Mouse (Mus musculus): ENCODE data around the gene Zscan22. TPM values are rescaled to one million over a fixed set of nuclear protein-coding genes. Genes with fewer than 3 reads are reported as not detected.
"Not testable (repeated sequence)": the region's sequence is repeated elsewhere in the genome, so short reads cannot be mapped to it uniquely, and the experiment has no call there.

Zscan22 gene
- total RNA-seq, 2 experiments from 2014 or later = 13.9 to 17.7 TPM

- DNase-seq (ENCODE audit: low spot score in 2 of 2) = peak; percentile 73 to 84
- peak overlapping the region; percentile 67 for H3K4me3 ChIP-seq
- peak; percentile 84 for TF ChIP-seq CTCF (conservative IDR thresholded peaks at IDR 0.05)
- H3K27ac ChIP-seq = peak overlapping the region; percentile 97
These were observed 11.9 kb downstream of the Zscan22 start for GRCm38 (mm10) chr7:12909498-12909962.

GRCm38 (mm10) chr7:12910181-12910668, 12.6 kb downstream of the Zscan22 start:
- H3K27ac ChIP-seq = peak overlapping the region; percentile 97
- DNase-seq (ENCODE audit: low spot score in 2 of 2) = peak; percentile 50 to 57
- no peak for TF ChIP-seq CTCF (conservative IDR thresholded peaks at IDR 0.05)
- peak overlapping the region; percentile 67 for H3K4me3 ChIP-seq

- peak; percentile 78 for TF ChIP-seq CTCF (conservative IDR thresholded peaks at IDR 0.05)
- H3K4me3 ChIP-seq = no peak overlapping the region
- no peak overlapping the region for H3K27ac ChIP-seq
- no peak for DNase-seq (ENCODE audit: low spot score in 2 of 2)
These were observed 15.9 kb downstream of the Zscan22 start for GRCm38 (mm10) chr7:12913556-12913955.

GRCm38 (mm10) chr7:12920495-12920894, 22.9 kb downstream of the Zscan22 start:
- H3K27ac ChIP-seq; H3K4me3 ChIP-seq; DNase-seq (ENCODE audit: low spot score in 2 of 2): not testable (repeated sequence)

- DNase-seq (ENCODE audit: low spot score in 2 of 2) = no peak
- Histone ChIP-seq H3K4me3 (peak overlapping the region; percentile 100), H3K27ac (peak overlapping the region; percentile 99)
- no peak for TF ChIP-seq CTCF (conservative IDR thresholded peaks at IDR 0.05)
These were observed 23.7 kb downstream of the Zscan22 start for GRCm38 (mm10) chr7:12921318-12921704.

GRCm38 (mm10) chr7:12921705-12922465, 24.3 kb downstream of the Zscan22 start, which contains the start of gene Rps5:
Gene Rps5, plus strand, starts transcription at chr7:12922290.
- Histone ChIP-seq H3K27ac (peak within 1 kb of the TSS; percentile 99), H3K4me3 (peak within 1 kb of the TSS; percentile 100)
- TF ChIP-seq CTCF (conservative IDR thresholded peaks at IDR 0.05) = peak; percentile 95
- peak; percentile 98 to 99 for DNase-seq (ENCODE audit: low spot score in 2 of 2)

GRCm38 (mm10) chr7:12922729-12923128, 25.1 kb downstream of the Zscan22 start:
- no peak for TF ChIP-seq CTCF (conservative IDR thresholded peaks at IDR 0.05)
- H3K4me3 ChIP-seq = peak overlapping the region; percentile 100
- H3K27ac ChIP-seq = peak overlapping the region; percentile 80
- DNase-seq (ENCODE audit: low spot score in 2 of 2) = no peak

- TF ChIP-seq CTCF (conservative IDR thresholded peaks at IDR 0.05) = no peak
- no peak for DNase-seq (ENCODE audit: low spot score in 2 of 2)
- H3K4me3 ChIP-seq = no peak overlapping the region
- no peak overlapping the region for H3K27ac ChIP-seq
These were observed 28.7 kb downstream of the Zscan22 start for GRCm38 (mm10) chr7:12926316-12926715.

GRCm38 (mm10) chr7:12927191-12927680, 29.6 kb downstream of the Zscan22 start, which contains the start of gene Rnf225:
Gene Rnf225, plus strand, starts transcription at chr7:12927416.
- Histone ChIP-seq H3K27ac (peak within 1 kb of the TSS; percentile 43; the same call in 1 of the 2 replicates), H3K4me3 (peak within 1 kb of the TSS; percentile 49)
- no peak for TF ChIP-seq CTCF (conservative IDR thresholded peaks at IDR 0.05)
- DNase-seq (ENCODE audit: low spot score in 2 of 2) = no peak

GRCm38 (mm10) chr7:12927693-12928589, 30.3 kb downstream of the Zscan22 start:
- no peak for TF ChIP-seq CTCF (conservative IDR thresholded peaks at IDR 0.05)
- H3K4me3 ChIP-seq = peak overlapping the region; percentile 49
- DNase-seq (ENCODE audit: low spot score in 2 of 2) = no peak
- H3K27ac ChIP-seq = peak overlapping the region; percentile 43; the same call in 1 of the 2 replicates

- DNase-seq (ENCODE audit: low spot score in 2 of 2) = no peak
These were observed 36.1 kb downstream of the Zscan22 start for GRCm38 (mm10) chr7:12933615-12934140.

GRCm38 (mm10) chr7:12934808-12935207, 37.2 kb downstream of the Zscan22 start:
- no peak for TF ChIP-seq CTCF (conservative IDR thresholded peaks at IDR 0.05)
- DNase-seq (ENCODE audit: low spot score in 2 of 2) = no peak
- no peak overlapping the region for H3K27ac ChIP-seq

More at GRCm38 (mm10) chr7:12933615-12934140, 36.1 kb downstream of the Zscan22 start:
- Histone ChIP-seq H3K27ac (no peak overlapping the region), H3K4me3 (no peak overlapping the region)
- TF ChIP-seq CTCF (conservative IDR thresholded peaks at IDR 0.05) = no peak

GRCm38 (mm10) chr7:12937254-12937803, 39.7 kb downstream of the Zscan22 start:
- not testable (repeated sequence) for H3K4me3 ChIP-seq; DNase-seq (ENCODE audit: low spot score in 2 of 2); H3K27ac ChIP-seq

More at GRCm38 (mm10) chr7:12934808-12935207, 37.2 kb downstream of the Zscan22 start:
- H3K4me3 ChIP-seq = no peak overlapping the region

Measured in layer of hippocampus, adult 2 months (tissue).